Mouse (Mus musculus) small intestine, adult 2 months (tissue): ENCODE measurements around the gene Itgb5. TPM values are rescaled to one million over a fixed set of nuclear protein-coding genes. Genes with fewer than 3 reads are reported as not detected.

ENCODE experiments used
- H3K27ac ChIP-seq: fragments of 200-500 bp; 2 replicates; pipeline ENCODE4 v1.5.1; 2012; ENCODE audit warnings: low read depth, low read length, control low read depth, inconsistent platforms; ENCODE audit not compliant: insufficient read depth
- H3K27me3 ChIP-seq: fragments of 200-500 bp; 2 replicates; pipeline ENCODE4 v1.6.1; 2012; ENCODE audit warnings: mild to moderate bottlenecking, moderate library complexity, low read length, inconsistent platforms; ENCODE audit not compliant: control insufficient read depth, insufficient read depth
- H3K36me3 ChIP-seq: fragments of 200-500 bp; 2 replicates; pipeline ENCODE4 v1.6.1; 2012; ENCODE audit warnings: mild to moderate bottlenecking, low read length, control low read depth, inconsistent platforms; ENCODE audit not compliant: control insufficient read depth, insufficient read depth
- H3K4me1 ChIP-seq: fragments of 200-500 bp; 2 replicates; pipeline ENCODE4 v1.6.1; 2012; ENCODE audit warnings: low read length, inconsistent platforms, mixed read lengths; ENCODE audit not compliant: control insufficient read depth, insufficient read depth, insufficient read length
- H3K4me3 ChIP-seq: fragments of 200-500 bp; 2 replicates; pipeline ENCODE4 v1.5.1; 2012; ENCODE audit warnings: low read depth, mild to moderate bottlenecking, control low read depth, inconsistent platforms, low read length, moderate library complexity
- CTCF ChIP-seq: fragments of 200-500 bp; IDR thresholded peaks from 2 replicates; pipeline ENCODE4 v1.5.1; 2012; ENCODE audit warnings: low read depth, mild to moderate bottlenecking, control low read depth, inconsistent platforms, low read length, moderate library complexity, mixed read lengths; ENCODE audit not compliant: insufficient replicate concordance, insufficient read length; ENCODE audit errors: extremely low read depth
- POLR2A ChIP-seq: fragments of 200-500 bp; IDR thresholded peaks from 2 replicates; pipeline ENCODE4 v1.6.1; 2012; ENCODE audit warnings: low read depth, mild to moderate bottlenecking, control low read depth, inconsistent platforms, low read length, moderate library complexity
- WGBS: fragments of 180-500 bp; shearing (Covaris S2); methylation state at CpG from one replicate; pipeline ENCODE4 v1.1.7; 2018; 5-methylcytosine and 5-hydroxymethylcytosine counted together
- polyA plus RNA-seq: library from polyadenylated mRNA; depleted of rRNA; stranded (reverse); fragments of >200 nt; gene quantifications from 2 replicates; pipeline ENCODE4 v1.2.3, GENCODE M21; 2012

The Itgb5 gene
- polyA plus RNA-seq, 1 experiment = 80.3 TPM

DNA sequence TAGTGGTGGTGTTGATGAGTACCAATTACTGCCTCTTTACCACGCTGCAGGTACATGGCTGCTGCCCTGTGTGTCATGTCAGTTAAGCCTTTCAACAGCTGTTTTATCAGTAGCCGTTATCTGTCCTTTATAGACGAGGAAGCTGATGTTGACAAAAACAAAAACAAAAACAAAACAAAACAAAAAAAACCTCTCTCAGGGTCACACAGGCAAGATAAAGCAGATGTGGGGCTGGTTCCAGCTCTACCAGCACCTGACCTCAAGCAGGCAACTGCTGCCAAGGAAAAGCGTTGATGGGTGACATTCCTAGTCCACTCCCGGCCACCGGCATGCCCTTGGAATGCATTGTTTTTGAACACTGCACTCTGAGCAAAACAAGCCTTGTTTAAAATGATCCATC is 63.1 kb downstream of the Itgb5 start:
- Histone ChIP-seq H3K27ac (peak overlapping the region; percentile 13; the same call in 1 of the 2 replicates), H3K4me3 (no peak overlapping the region), H3K27me3 (no peaks in the 10 kb centered on the region), H3K36me3 (no peaks in the 10 kb centered on the region), H3K4me1 (peaks cover 11% of the 10 kb centered on the region)
- WGBS = 40% methylated on average over 6 of the region's 6 CpGs
- TF ChIP-seq CTCF = no peak
- TF ChIP-seq POLR2A = no peak

DNA sequence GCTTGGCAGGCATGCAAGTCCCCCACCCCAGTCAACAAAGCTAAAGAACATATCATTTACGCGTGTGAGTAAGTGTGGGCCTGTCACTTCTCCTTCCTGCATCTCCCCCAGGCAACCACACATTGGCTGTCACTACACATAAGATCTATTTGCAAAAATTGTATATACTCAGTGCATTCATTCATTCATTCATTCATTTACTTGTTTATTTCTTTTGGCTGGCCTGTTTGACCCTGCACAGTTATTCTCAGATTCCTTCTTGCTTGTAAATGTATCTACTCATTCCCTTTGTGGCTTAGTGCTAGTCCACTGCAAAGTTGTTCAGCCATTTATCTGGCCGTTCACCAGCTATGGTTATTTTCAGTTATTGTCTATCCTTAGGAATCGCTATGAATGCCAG is 64.3 kb downstream of the Itgb5 start:
- Histone ChIP-seq H3K27ac (no peak overlapping the region), H3K27me3 (no peaks in the 10 kb centered on the region), H3K4me1 (peaks cover 3% of the 10 kb centered on the region; the same call in 1 of the 2 replicates), H3K36me3 (no peaks in the 10 kb centered on the region), H3K4me3 (no peak overlapping the region)
- TF ChIP-seq POLR2A (no peak), CTCF (no peak)
- 86% methylated on average over 4 of the region's 4 CpGs for WGBS

DNA sequence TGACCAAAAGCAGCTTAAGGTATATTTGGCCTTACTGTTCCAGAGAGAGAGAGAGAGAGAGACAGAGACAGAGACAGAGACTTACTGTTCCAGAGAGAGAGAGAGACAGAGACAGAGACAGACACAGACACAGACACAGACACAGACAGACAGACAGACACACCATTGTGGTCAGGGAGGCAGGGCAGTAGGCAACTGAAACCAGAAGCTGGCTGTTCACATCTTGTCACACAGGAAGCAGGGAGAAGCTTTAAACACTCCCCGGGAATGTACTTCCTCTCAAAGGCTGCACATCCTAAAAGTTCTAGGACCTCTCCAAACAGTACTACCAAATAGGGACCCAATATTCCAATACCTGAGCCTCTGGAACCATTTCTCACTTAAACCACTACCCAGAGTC is 65.0 kb downstream of the Itgb5 start:
- no peak for TF ChIP-seq POLR2A
- TF ChIP-seq CTCF = no peak
- 57% methylated on average over 1 of the region's 1 CpGs for WGBS
- no peak overlapping the region for H3K27ac ChIP-seq

DNA sequence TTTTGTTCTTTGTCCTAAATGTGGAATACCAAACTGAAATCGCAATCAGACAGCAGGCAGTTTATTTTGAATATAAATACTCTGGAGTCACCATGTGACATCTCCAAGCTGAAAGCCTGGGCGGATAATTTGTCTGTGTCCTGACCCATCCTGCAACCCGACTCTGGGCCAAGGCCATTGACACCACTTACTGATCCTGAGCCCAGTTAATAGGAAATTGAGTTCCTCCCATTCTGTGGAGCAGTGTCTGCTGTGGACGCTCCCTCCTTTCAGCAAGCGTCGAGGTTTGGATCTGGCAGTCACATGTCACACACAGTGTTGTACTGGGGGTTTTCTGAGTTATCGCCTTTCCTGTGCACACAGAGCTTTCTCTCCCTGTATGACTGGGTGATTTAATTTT is 66.2 kb downstream of the Itgb5 start:
- Histone ChIP-seq H3K4me3 (no peak overlapping the region), H3K36me3 (no peaks in the 10 kb centered on the region), H3K4me1 (peaks cover 3% of the 10 kb centered on the region; the same call in 1 of the 2 replicates), H3K27ac (no peak overlapping the region), H3K27me3 (no peaks in the 10 kb centered on the region)
- no peak for TF ChIP-seq CTCF
- no peak for TF ChIP-seq POLR2A
- WGBS = 72% methylated on average over 7 of the region's 7 CpGs

More for the DNA sequence above, 65.0 kb downstream of the Itgb5 start:
- Histone ChIP-seq H3K4me1 (peaks cover 3% of the 10 kb centered on the region; the same call in 1 of the 2 replicates), H3K36me3 (no peaks in the 10 kb centered on the region), H3K4me3 (no peak overlapping the region), H3K27me3 (no peaks in the 10 kb centered on the region)

DNA sequence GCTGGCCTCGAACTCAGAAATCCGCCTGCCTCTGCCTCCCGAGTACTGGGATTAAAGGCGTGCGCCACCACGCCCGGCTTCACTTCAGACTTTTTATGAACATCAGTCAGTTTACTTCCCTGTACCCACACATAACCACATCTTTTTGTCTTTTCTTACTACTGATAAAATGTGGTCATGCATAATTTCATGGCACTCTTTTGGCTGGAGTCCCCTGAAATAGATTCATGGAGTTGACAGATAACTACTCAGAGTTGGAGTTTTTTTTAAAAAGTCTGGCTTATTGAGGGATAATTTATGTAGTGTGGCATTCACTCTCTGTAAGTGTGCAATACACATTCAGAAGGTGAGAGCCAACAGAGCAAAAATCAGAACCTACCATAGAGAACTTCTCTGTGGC is 67.3 kb downstream of the Itgb5 start:
- H3K27ac ChIP-seq = no peak overlapping the region
- TF ChIP-seq POLR2A (no peak), CTCF (no peak)
- no peaks in the 10 kb centered on the region for H3K36me3 ChIP-seq
- 89% methylated on average over 7 of the region's 7 CpGs for WGBS
- H3K4me1 ChIP-seq = no peaks in the 10 kb centered on the region
- H3K27me3 ChIP-seq = no peaks in the 10 kb centered on the region
- H3K4me3 ChIP-seq = no peak overlapping the region

DNA sequence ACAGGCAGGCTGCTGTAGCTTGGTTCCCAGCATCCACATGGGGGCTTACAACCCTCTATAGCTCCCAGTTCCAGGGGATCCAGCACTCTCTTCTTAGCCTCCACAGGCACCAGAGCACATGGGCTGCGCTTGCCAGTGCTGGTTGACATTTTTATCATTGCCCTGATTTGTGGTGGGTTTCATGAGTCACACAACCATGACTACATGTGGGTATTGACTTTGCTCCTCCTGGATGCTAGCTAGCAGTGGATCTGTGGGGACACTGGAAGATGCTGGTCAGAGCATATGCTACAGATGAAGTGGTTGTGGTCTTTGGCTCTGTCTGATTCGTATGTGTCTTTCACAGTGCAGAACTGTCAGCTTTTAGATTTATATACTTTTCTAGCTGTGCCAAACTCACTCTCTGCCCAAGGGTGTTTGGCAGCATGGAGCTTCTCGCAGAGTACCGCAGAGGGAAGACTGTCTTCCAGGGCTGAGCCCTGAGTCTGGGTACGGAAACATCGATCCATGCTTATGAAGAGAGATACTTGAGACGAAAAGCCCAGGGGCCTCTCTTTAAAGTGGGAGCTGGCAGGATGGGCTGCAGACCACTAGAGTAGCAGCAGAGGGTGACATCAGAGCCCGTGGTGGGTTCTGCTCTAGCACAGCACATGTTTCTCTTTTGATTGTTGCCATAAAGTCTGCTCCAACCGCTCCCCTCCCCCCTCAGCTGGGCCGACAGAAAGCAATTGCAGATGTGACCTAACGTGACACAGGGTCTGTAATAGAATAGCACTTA is 74.4 kb downstream of the Itgb5 start:
- 72% methylated on average over 11 of the region's 11 CpGs for WGBS
- Histone ChIP-seq H3K36me3 (peaks cover 5% of the 10 kb centered on the region; the same call in 1 of the 2 replicates), H3K27me3 (no peaks in the 10 kb centered on the region), H3K27ac (no peak overlapping the region), H3K4me1 (peaks cover 1% of the 10 kb centered on the region; the same call in 1 of the 2 replicates), H3K4me3 (no peak overlapping the region)
- no peak for TF ChIP-seq POLR2A
- no peak for TF ChIP-seq CTCF

DNA sequence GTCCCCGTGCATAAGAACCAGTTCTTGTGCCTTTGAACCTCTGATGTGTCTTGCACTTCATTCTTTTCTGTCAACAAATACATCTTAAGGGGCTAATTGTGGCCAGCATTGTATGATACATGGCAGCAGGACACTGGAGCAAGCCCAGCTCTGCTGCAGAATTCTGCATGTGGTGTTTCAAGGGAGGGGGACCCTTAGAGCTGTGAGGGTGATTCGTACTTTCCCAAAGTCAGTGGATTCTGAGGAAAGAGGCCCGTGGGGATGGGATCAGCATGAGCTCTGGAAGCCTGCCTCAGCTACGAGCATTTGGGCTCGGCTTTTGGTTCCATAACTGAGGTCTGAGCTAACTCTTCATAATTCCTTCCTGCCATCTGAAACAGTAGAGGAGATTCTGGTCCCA is 75.1 kb downstream of the Itgb5 start:
- H3K27me3 ChIP-seq = no peaks in the 10 kb centered on the region
- peaks cover 1% of the 10 kb centered on the region; the same call in 1 of the 2 replicates for H3K4me1 ChIP-seq
- peaks cover 5% of the 10 kb centered on the region; the same call in 1 of the 2 replicates for H3K36me3 ChIP-seq
- no peak overlapping the region for H3K27ac ChIP-seq
- H3K4me3 ChIP-seq = no peak overlapping the region
- WGBS = 90% methylated on average over 5 of the region's 5 CpGs
- TF ChIP-seq POLR2A (no peak), CTCF (no peak)
